Mouse (Mus musculus) cerebellum, adult 2 months (tissue): ENCODE measurements around the gene Chit1.
A peak's percentile ranks its signal among the peaks of the same experiment; 100 is the strongest.

Experiments
- CTCF ChIP-seq: fragments of 200-500 bp; IDR thresholded peaks from 2 replicates; pipeline ENCODE4 v1.5.1; 2011; ENCODE audit warnings: low read depth, mild to moderate bottlenecking, control low read depth, low read length, moderate library complexity, borderline replicate concordance; ENCODE audit not compliant: insufficient read depth
- POLR2A ChIP-seq: fragments of 200-500 bp; IDR thresholded peaks from 2 replicates; pipeline ENCODE4 v1.6.1; 2011; ENCODE audit warnings: low read length, control low read depth, borderline replicate concordance; ENCODE audit not compliant: insufficient read depth

- TF ChIP-seq CTCF, result peak; percentile 75
- TF ChIP-seq POLR2A, result no peak; the same call in 1 of the 2 replicates
Observed at GRCm38 (mm10) chr1:134196386-134196785, 85.3 kb downstream of the Chit1 start.
